Mouse (Mus musculus) retina, postnatal 7 days (tissue): ENCODE measurements at regions not wholly inside any gene's neighbourhood (a gene's known extent, or its start where the extent isn't known, plus 50 kb on each side); places are given as distances from the start of the nearest gene placed in this dataset.

ENCODE experiments used
- DNase-seq: peaks from one replicate; pipeline ENCODE4 v3.0.0-alpha.2; 2012; ENCODE audit warnings: low read depth, low spot score

- DNase-seq: no peak
Observed at GRCm38 (mm10) chr5:67155582-67155981, 56.5 kb upstream of the Phox2b start.

- DNase-seq: no peak
Observed at GRCm38 (mm10) chr5:67156911-67157310, 57.8 kb upstream of the Phox2b start.

GRCm38 (mm10) chr5:67176827-67177226 is 77.7 kb upstream of the Phox2b start:
- no peak for DNase-seq

- DNase-seq: no peak
Observed at GRCm38 (mm10) chr5:67179221-67179620, 80.1 kb upstream of the Phox2b start.

GRCm38 (mm10) chr5:67189376-67189901 is 70.9 kb upstream of the Tmem33 start:
- DNase-seq: peak; percentile 20

- DNase-seq: no peak
Observed at GRCm38 (mm10) chr5:67194065-67194464, 66.3 kb upstream of the Tmem33 start.

- no peak for DNase-seq
Observed at GRCm38 (mm10) chr5:67205083-67205738, 55.2 kb upstream of the Tmem33 start.
